Mouse (Mus musculus): ENCODE measurements around the gene Gm37240. TPM values are rescaled to one million over a fixed set of nuclear protein-coding genes. Genes with fewer than 3 reads are reported as not detected.

Gm37240 gene
- polyA plus RNA-seq, 1 experiment: 0.53 TPM

- no peak for DNase-seq (ENCODE audit: low read depth)
- TF ChIP-seq POLR2A (IDR thresholded peaks at IDR 0.05; ENCODE audit: borderline replicate concordance, extremely low read depth, insufficient read depth, insufficient read length, poor library complexity, severe bottlenecking) (no peak), CTCF (IDR thresholded peaks at IDR 0.05; ENCODE audit: borderline replicate concordance, extremely low read depth, insufficient read depth, insufficient read length) (no peak)
Measured at GRCm38 (mm10) chr3:85042126-85042525, 845.2 kb downstream of the Gm37240 start.

GRCm38 (mm10) chr3:85029141-85029540 lies 858.2 kb downstream of the Gm37240 start:
- TF ChIP-seq CTCF (IDR thresholded peaks at IDR 0.05; ENCODE audit: borderline replicate concordance, extremely low read depth, insufficient read depth, insufficient read length) (no peak), POLR2A (IDR thresholded peaks at IDR 0.05; ENCODE audit: borderline replicate concordance, extremely low read depth, insufficient read depth, insufficient read length, poor library complexity, severe bottlenecking) (no peak)
- DNase-seq (ENCODE audit: low read depth): no peak

- TF ChIP-seq CTCF (IDR thresholded peaks at IDR 0.05; ENCODE audit: borderline replicate concordance, extremely low read depth, insufficient read depth, insufficient read length) (no peak), POLR2A (IDR thresholded peaks at IDR 0.05; ENCODE audit: borderline replicate concordance, extremely low read depth, insufficient read depth, insufficient read length, poor library complexity, severe bottlenecking) (no peak)
- peak; percentile 39 for DNase-seq (ENCODE audit: low read depth)
Measured at GRCm38 (mm10) chr3:85024817-85025705, 862.3 kb downstream of the Gm37240 start.

GRCm38 (mm10) chr3:85024237-85024636 lies 863.1 kb downstream of the Gm37240 start:
- TF ChIP-seq POLR2A (IDR thresholded peaks at IDR 0.05; ENCODE audit: borderline replicate concordance, extremely low read depth, insufficient read depth, insufficient read length, poor library complexity, severe bottlenecking) (no peak), CTCF (IDR thresholded peaks at IDR 0.05; ENCODE audit: borderline replicate concordance, extremely low read depth, insufficient read depth, insufficient read length) (no peak)
- no peak for DNase-seq (ENCODE audit: low read depth)

GRCm38 (mm10) chr3:85022800-85023199 lies 864.5 kb downstream of the Gm37240 start:
- TF ChIP-seq CTCF (IDR thresholded peaks at IDR 0.05; ENCODE audit: borderline replicate concordance, extremely low read depth, insufficient read depth, insufficient read length) (no peak), POLR2A (IDR thresholded peaks at IDR 0.05; ENCODE audit: borderline replicate concordance, extremely low read depth, insufficient read depth, insufficient read length, poor library complexity, severe bottlenecking) (no peak)
- DNase-seq (ENCODE audit: low read depth): no peak

- no peak for DNase-seq (ENCODE audit: low read depth)
- TF ChIP-seq POLR2A (IDR thresholded peaks at IDR 0.05; ENCODE audit: borderline replicate concordance, extremely low read depth, insufficient read depth, insufficient read length, poor library complexity, severe bottlenecking) (no peak), CTCF (IDR thresholded peaks at IDR 0.05; ENCODE audit: borderline replicate concordance, extremely low read depth, insufficient read depth, insufficient read length) (no peak)
Measured at GRCm38 (mm10) chr3:85021816-85022215, 865.5 kb downstream of the Gm37240 start.

- TF ChIP-seq CTCF (IDR thresholded peaks at IDR 0.05; ENCODE audit: borderline replicate concordance, extremely low read depth, insufficient read depth, insufficient read length): no peak
- TF ChIP-seq POLR2A (IDR thresholded peaks at IDR 0.05; ENCODE audit: borderline replicate concordance, extremely low read depth, insufficient read depth, insufficient read length, poor library complexity, severe bottlenecking): no peak
- DNase-seq (ENCODE audit: low read depth): no peak
Measured at GRCm38 (mm10) chr3:85020137-85020536, 867.2 kb downstream of the Gm37240 start.

- TF ChIP-seq CTCF (IDR thresholded peaks at IDR 0.05; ENCODE audit: borderline replicate concordance, extremely low read depth, insufficient read depth, insufficient read length) (no peak), POLR2A (IDR thresholded peaks at IDR 0.05; ENCODE audit: borderline replicate concordance, extremely low read depth, insufficient read depth, insufficient read length, poor library complexity, severe bottlenecking) (no peak)
- DNase-seq (ENCODE audit: low read depth): peak; percentile 60
Measured at GRCm38 (mm10) chr3:85015667-85016066, 871.7 kb downstream of the Gm37240 start.

GRCm38 (mm10) chr3:85012889-85013288 lies 874.4 kb downstream of the Gm37240 start:
- DNase-seq (ENCODE audit: low read depth): no peak

GRCm38 (mm10) chr3:85005257-85005656 lies 882.1 kb downstream of the Gm37240 start:
- no peak for TF ChIP-seq POLR2A (IDR thresholded peaks at IDR 0.05; ENCODE audit: borderline replicate concordance, extremely low read depth, insufficient read depth, insufficient read length, poor library complexity, severe bottlenecking)
- no peak for TF ChIP-seq CTCF (IDR thresholded peaks at IDR 0.05; ENCODE audit: borderline replicate concordance, extremely low read depth, insufficient read depth, insufficient read length)
- DNase-seq (ENCODE audit: low read depth): no peak

More at GRCm38 (mm10) chr3:85012889-85013288, 874.4 kb downstream of the Gm37240 start:
- TF ChIP-seq CTCF (IDR thresholded peaks at IDR 0.05; ENCODE audit: borderline replicate concordance, extremely low read depth, insufficient read depth, insufficient read length): no peak
- no peak for TF ChIP-seq POLR2A (IDR thresholded peaks at IDR 0.05; ENCODE audit: borderline replicate concordance, extremely low read depth, insufficient read depth, insufficient read length, poor library complexity, severe bottlenecking)

- TF ChIP-seq POLR2A (IDR thresholded peaks at IDR 0.05; ENCODE audit: borderline replicate concordance, extremely low read depth, insufficient read depth, insufficient read length, poor library complexity, severe bottlenecking): no peak
- DNase-seq (ENCODE audit: low read depth): no peak
Measured at GRCm38 (mm10) chr3:84988880-84989279, 898.4 kb downstream of the Gm37240 start.

- TF ChIP-seq CTCF (IDR thresholded peaks at IDR 0.05; ENCODE audit: borderline replicate concordance, extremely low read depth, insufficient read depth, insufficient read length): no peak
- TF ChIP-seq POLR2A (IDR thresholded peaks at IDR 0.05; ENCODE audit: borderline replicate concordance, extremely low read depth, insufficient read depth, insufficient read length, poor library complexity, severe bottlenecking): no peak
- DNase-seq (ENCODE audit: low read depth): no peak
Measured at GRCm38 (mm10) chr3:84985121-84985625, 902.1 kb downstream of the Gm37240 start.
